Mouse (Mus musculus): Measurements from ENCODE around the gene Slc35a1.

Slc35a1 gene

GRCm38 (mm10) chr4:34644779-34645178 lies 42.5 kb downstream of the Slc35a1 start:
- DNase-seq = no peak

GRCm38 (mm10) chr4:34640731-34641130 lies 46.5 kb downstream of the Slc35a1 start:
- DNase-seq = no peak

GRCm38 (mm10) chr4:34639745-34640364 lies 47.4 kb downstream of the Slc35a1 start:
- no peak for DNase-seq

- no peak for DNase-seq
Measured at GRCm38 (mm10) chr4:34637851-34638250, 49.4 kb downstream of the Slc35a1 start.

- no peak for DNase-seq
Measured at GRCm38 (mm10) chr4:34637386-34637785, 49.9 kb downstream of the Slc35a1 start.

- DNase-seq = no peak
Measured at GRCm38 (mm10) chr4:34636036-34636435, 51.2 kb downstream of the Slc35a1 start.

- DNase-seq = peak; percentile 55
Measured at GRCm38 (mm10) chr4:34634129-34634528, 53.1 kb downstream of the Slc35a1 start.

- DNase-seq = peak; percentile 86
Measured at GRCm38 (mm10) chr4:34629956-34630355, 57.3 kb downstream of the Slc35a1 start.

GRCm38 (mm10) chr4:34626401-34626800 lies 60.8 kb downstream of the Slc35a1 start:
- no peak for DNase-seq

GRCm38 (mm10) chr4:34625556-34625955 lies 61.7 kb downstream of the Slc35a1 start:
- DNase-seq = peak; percentile 14

- DNase-seq = peak; percentile 57
Measured at GRCm38 (mm10) chr4:34616146-34616545, 71.1 kb downstream of the Slc35a1 start.

- peak; percentile 29 for DNase-seq
Measured at GRCm38 (mm10) chr4:34615303-34615702, 71.9 kb downstream of the Slc35a1 start.

- peak; percentile 95 for DNase-seq
Measured at GRCm38 (mm10) chr4:34614630-34615094, 72.6 kb downstream of the Slc35a1 start, which contains the start of the genes Orc3 and Rars2. Gene Orc3 (minus strand): TSS chr4:34614944. Gene Rars2 (plus strand): TSS chr4:34614957.

- DNase-seq = peak; percentile 64
Measured at GRCm38 (mm10) chr4:34613571-34614145, 73.6 kb downstream of the Slc35a1 start.

All from kidney, adult 9 months (tissue).